Mouse (Mus musculus) limb, embryonic 13.5 days (tissue): ENCODE data around the gene Slc7a10. TPM values are rescaled to one million over a fixed set of nuclear protein-coding genes. Genes with fewer than 3 reads are reported as not detected.
A peak's percentile ranks its signal among the peaks of the same experiment; 100 is the strongest.

Experiments used
- ATAC-seq: fragments of 200-750 bp; cut with Nextera tagmentation; 2 replicates; pipeline ENCODE4 v1.8.0; 2017; ENCODE audit warnings: low read depth, moderate number of reproducible peaks, moderate TSS enrichment; ENCODE audit not compliant: low FRiP score
- H3K27ac ChIP-seq: fragments of 300-500 bp; sonication (generic); 2 replicates; pipeline ENCODE4 v1.5.1; 2015; ENCODE audit warnings: inconsistent platforms, mild to moderate bottlenecking, moderate library complexity
- H3K27me3 ChIP-seq: fragments of 300-500 bp; sonication (generic); 2 replicates; pipeline ENCODE4 v1.6.1; 2015; ENCODE audit warnings: mild to moderate bottlenecking, inconsistent platforms
- H3K36me3 ChIP-seq: fragments of 300-500 bp; sonication (generic); 2 replicates; pipeline ENCODE4 v1.6.1; 2015; ENCODE audit warnings: inconsistent platforms, mild to moderate bottlenecking, moderate library complexity
- H3K4me1 ChIP-seq: fragments of 300-500 bp; sonication (generic); 2 replicates; pipeline ENCODE4 v1.6.1; 2015; ENCODE audit warnings: inconsistent platforms
- H3K4me2 ChIP-seq: fragments of 300-500 bp; sonication (generic); replicated peaks from 2 replicates; pipeline ENCODE4 v1.6.1; 2015; ENCODE audit warnings: inconsistent platforms, mild to moderate bottlenecking, moderate library complexity
- H3K4me3 ChIP-seq: fragments of 300-500 bp; sonication (generic); 2 replicates; pipeline ENCODE4 v1.5.1; 2015; ENCODE audit warnings: moderate library complexity, mild to moderate bottlenecking, inconsistent platforms
- H3K9ac ChIP-seq: fragments of 300-500 bp; sonication (generic); 2 replicates; pipeline ENCODE4 v1.6.1; 2015; ENCODE audit warnings: mild to moderate bottlenecking, inconsistent platforms
- H3K9me3 ChIP-seq: fragments of 300-500 bp; sonication (generic); 2 replicates; pipeline ENCODE4 v1.6.1; 2016; ENCODE audit warnings: inconsistent platforms
- WGBS: fragments of 180-500 bp; shearing (Covaris S2); methylation state at CpG from one replicate; pipeline ENCODE4 v1.1.7; 2015; 5-methylcytosine and 5-hydroxymethylcytosine counted together
- polyA plus RNA-seq: library from polyadenylated mRNA; unstranded; fragments of >200 nt; fragmentation: Nextera tagmentation; extraction: Ambion mirVana; gene quantifications from 2 replicates; pipeline ENCODE4 v1.2.1, GENCODE M21; 2015

The Slc7a10 gene
- polyA plus RNA-seq, 1 experiment from 2014 or later, result 2.0 TPM

GRCm38 (mm10) chr7:35176412-35177381 is 9.5 kb upstream of the Slc7a10 start:
- no peak for ATAC-seq
- H3K4me3 ChIP-seq, result no peak overlapping the region
- H3K36me3 ChIP-seq, result no peaks in the 10 kb centered on the region
- no peaks in the 10 kb centered on the region for H3K9me3 ChIP-seq
- H3K4me2 ChIP-seq, result no peak overlapping the region
- peaks cover 23% of the 10 kb centered on the region for H3K27me3 ChIP-seq
- 0 out of 2 replicates have a peak, but pooled peaks cover 2% of the 10 kb centered on the region for H3K4me1 ChIP-seq
- WGBS, result 53% methylated on average over 18 of the region's 18 CpGs
- 0 out of 2 replicates have a peak overlapping the region, but pooled peaks have one; percentile 19 for H3K9ac ChIP-seq
- no peak overlapping the region for H3K27ac ChIP-seq

DNA sequence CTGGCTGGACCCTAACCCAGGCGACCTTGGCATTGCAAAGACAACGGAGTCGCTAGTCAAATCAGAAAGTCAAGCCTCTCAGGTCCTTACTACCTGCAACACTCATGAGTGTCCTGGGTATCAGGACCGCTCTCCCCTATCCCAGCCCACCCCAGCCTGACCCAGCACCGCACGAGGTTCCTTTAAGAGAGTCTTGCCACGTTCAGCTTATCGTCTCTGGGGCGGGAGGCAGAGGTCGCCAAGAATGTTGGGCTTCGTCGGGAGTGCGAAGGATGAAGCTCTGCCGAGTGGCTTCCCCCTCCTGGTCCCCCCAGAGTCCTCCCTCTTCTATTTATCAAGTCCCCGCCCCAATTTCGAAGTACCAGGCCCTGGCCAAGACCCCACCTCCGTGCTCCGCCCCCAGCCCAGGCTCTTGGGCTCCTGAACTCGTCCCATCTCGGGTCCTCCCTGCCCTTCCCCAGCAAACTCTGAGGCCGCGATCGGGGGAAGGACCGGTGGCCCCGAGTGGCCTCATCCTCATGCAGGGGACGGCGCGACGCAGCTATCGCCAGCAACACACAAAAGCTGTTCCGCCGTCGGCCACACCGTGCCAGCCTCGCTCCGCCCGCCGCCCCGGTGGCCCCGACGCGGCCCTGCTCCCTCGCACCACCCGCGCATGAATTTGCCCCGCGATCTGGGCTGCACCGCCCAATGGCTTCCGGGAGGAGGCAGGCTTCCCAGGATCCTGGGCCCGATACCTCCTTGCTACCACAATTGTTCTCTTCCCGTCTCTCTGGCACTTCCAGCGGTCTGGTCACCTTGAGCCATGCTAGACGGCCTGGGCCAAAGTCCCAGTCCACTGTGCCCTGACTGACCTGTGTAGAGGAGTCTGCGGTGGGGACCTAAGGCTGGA is 1.1 kb upstream of the Slc7a10 start:
- ATAC-seq, result 0 out of 2 replicates have a peak, but pooled peaks have one; percentile 29
- H3K9ac ChIP-seq, result peak overlapping the region; percentile 56; the same call in 1 of the 2 replicates
- peak overlapping the region; percentile 45 for H3K4me3 ChIP-seq
- peak overlapping the region; percentile 73 for H3K4me2 ChIP-seq
- peaks cover 18% of the 10 kb centered on the region for H3K4me1 ChIP-seq
- 3% methylated on average over 54 of the region's 54 CpGs for WGBS
- H3K9me3 ChIP-seq, result peaks cover 9% of the 10 kb centered on the region; the same call in 1 of the 2 replicates
- peaks cover 69% of the 10 kb centered on the region for H3K27me3 ChIP-seq
- no peaks in the 10 kb centered on the region for H3K36me3 ChIP-seq
- H3K27ac ChIP-seq, result no peak overlapping the region

GRCm38 (mm10) chr7:35189699-35190098 is 3.5 kb downstream of the Slc7a10 start:
- Histone ChIP-seq H3K4me3 (no peak overlapping the region), H3K27me3 (peaks cover 59% of the 10 kb centered on the region), H3K4me1 (peaks cover 33% of the 10 kb centered on the region), H3K9ac (no peak overlapping the region), H3K9me3 (no peaks in the 10 kb centered on the region), H3K36me3 (no peaks in the 10 kb centered on the region), H3K27ac (no peak overlapping the region), H3K4me2 (no peak overlapping the region)
- 63% methylated on average over 5 of the region's 5 CpGs for WGBS
- ATAC-seq, result no peak

GRCm38 (mm10) chr7:35191276-35191675 is 5.1 kb downstream of the Slc7a10 start:
- Histone ChIP-seq H3K9me3 (no peaks in the 10 kb centered on the region), H3K4me3 (no peak overlapping the region), H3K27me3 (peaks cover 43% of the 10 kb centered on the region), H3K36me3 (no peaks in the 10 kb centered on the region), H3K4me2 (no peak overlapping the region), H3K9ac (no peak overlapping the region), H3K4me1 (peaks cover 17% of the 10 kb centered on the region), H3K27ac (no peak overlapping the region)
- WGBS, result 34% methylated on average over 2 of the region's 2 CpGs
- ATAC-seq, result no peak

GRCm38 (mm10) chr7:35197022-35197421 is 10.8 kb downstream of the Slc7a10 start:
- peak; percentile 37; the same call in 1 of the 2 replicates for ATAC-seq
- peaks cover 3% of the 10 kb centered on the region; the same call in 1 of the 2 replicates for H3K27me3 ChIP-seq
- no peak overlapping the region for H3K9ac ChIP-seq
- peaks cover 19% of the 10 kb centered on the region; the same call in 1 of the 2 replicates for H3K4me1 ChIP-seq
- H3K4me2 ChIP-seq, result no peak overlapping the region
- 51% methylated on average over 2 of the region's 2 CpGs for WGBS
- H3K9me3 ChIP-seq, result no peaks in the 10 kb centered on the region
- no peak overlapping the region for H3K27ac ChIP-seq
- H3K4me3 ChIP-seq, result no peak overlapping the region
- peaks cover 28% of the 10 kb centered on the region for H3K36me3 ChIP-seq

DNA sequence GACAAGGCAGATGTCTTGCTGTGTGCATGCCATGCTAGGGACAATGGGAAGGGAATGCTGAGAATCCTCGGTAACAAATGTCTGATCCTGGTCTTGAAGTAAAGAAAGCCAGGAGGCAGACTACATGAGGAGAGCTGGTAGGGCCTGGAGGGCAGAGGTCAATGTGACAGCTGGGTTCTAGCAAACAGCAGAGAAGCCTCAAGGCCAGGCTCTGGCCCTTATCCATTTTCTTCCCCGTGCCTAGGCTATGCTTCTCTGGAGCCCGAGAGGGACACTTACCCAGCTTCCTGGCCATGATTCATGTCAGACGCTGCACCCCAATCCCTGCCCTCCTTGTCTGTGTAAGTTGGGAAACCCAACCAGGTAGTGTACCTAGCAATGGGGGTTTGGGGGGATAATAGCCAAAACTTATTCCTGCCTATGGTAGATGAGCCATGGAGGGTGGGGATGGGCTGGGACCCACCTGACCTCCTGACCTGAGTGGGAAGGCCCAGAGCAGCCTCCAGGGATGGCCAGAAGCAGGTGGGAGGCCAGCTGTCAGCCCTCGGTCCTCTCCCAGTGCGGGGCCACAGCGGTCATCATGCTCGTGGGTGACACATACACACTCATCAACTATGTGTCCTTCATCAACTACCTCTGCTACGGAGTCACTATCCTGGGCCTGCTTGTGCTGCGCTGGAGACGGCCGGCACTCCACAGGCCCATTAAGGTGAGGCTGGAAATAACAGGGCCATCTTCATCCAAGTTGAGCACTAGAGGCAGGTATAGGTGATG is 13.0 kb downstream of the Slc7a10 start:
- no peaks in the 10 kb centered on the region for H3K9me3 ChIP-seq
- H3K36me3 ChIP-seq, result peaks cover 50% of the 10 kb centered on the region
- H3K4me3 ChIP-seq, result no peak overlapping the region
- 90% methylated on average over 12 of the region's 12 CpGs for WGBS
- peaks cover 15% of the 10 kb centered on the region; the same call in 1 of the 2 replicates for H3K4me1 ChIP-seq
- H3K27ac ChIP-seq, result no peak overlapping the region
- H3K4me2 ChIP-seq, result no peak overlapping the region
- H3K27me3 ChIP-seq, result no peaks in the 10 kb centered on the region
- no peak overlapping the region for H3K9ac ChIP-seq
- no peak for ATAC-seq

- no peak overlapping the region for H3K4me2 ChIP-seq
- H3K4me3 ChIP-seq, result no peak overlapping the region
- H3K36me3 ChIP-seq, result peaks cover 56% of the 10 kb centered on the region
- no peaks in the 10 kb centered on the region for H3K9me3 ChIP-seq
- peaks cover 15% of the 10 kb centered on the region; the same call in 1 of the 2 replicates for H3K4me1 ChIP-seq
- H3K9ac ChIP-seq, result no peak overlapping the region
- H3K27ac ChIP-seq, result no peak overlapping the region
- no peaks in the 10 kb centered on the region for H3K27me3 ChIP-seq
- ATAC-seq, result no peak
Observed at GRCm38 (mm10) chr7:35199755-35200154, 13.6 kb downstream of the Slc7a10 start.

DNA sequence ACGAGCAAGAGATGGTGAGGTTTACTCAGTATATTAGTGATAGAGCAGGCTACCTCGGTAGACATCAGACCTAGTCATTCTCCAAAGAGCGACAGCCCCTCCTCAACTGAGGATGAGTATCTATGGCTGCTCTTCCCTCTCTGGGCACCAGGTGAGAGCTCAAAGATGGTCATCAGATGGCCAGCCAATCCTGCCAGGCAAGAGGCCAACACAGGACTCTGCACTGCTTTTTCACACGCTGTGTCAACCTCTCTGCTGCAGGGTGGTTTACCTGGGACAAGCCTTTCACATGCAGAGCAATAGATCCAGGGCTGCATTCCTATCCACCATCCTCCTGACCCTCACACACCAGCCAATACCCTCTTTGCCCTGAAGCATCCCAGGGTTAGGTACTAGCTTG is 25.6 kb downstream of the Slc7a10 start:
- WGBS, result 93% methylated on average over 4 of the region's 4 CpGs
- Histone ChIP-seq H3K27ac (no peak overlapping the region), H3K4me2 (no peak overlapping the region), H3K4me3 (no peak overlapping the region), H3K27me3 (peaks cover 8% of the 10 kb centered on the region; the same call in 1 of the 2 replicates), H3K9ac (no peak overlapping the region), H3K36me3 (peaks cover 40% of the 10 kb centered on the region), H3K4me1 (peaks cover 15% of the 10 kb centered on the region), H3K9me3 (no peaks in the 10 kb centered on the region)
- no peak for ATAC-seq

DNA sequence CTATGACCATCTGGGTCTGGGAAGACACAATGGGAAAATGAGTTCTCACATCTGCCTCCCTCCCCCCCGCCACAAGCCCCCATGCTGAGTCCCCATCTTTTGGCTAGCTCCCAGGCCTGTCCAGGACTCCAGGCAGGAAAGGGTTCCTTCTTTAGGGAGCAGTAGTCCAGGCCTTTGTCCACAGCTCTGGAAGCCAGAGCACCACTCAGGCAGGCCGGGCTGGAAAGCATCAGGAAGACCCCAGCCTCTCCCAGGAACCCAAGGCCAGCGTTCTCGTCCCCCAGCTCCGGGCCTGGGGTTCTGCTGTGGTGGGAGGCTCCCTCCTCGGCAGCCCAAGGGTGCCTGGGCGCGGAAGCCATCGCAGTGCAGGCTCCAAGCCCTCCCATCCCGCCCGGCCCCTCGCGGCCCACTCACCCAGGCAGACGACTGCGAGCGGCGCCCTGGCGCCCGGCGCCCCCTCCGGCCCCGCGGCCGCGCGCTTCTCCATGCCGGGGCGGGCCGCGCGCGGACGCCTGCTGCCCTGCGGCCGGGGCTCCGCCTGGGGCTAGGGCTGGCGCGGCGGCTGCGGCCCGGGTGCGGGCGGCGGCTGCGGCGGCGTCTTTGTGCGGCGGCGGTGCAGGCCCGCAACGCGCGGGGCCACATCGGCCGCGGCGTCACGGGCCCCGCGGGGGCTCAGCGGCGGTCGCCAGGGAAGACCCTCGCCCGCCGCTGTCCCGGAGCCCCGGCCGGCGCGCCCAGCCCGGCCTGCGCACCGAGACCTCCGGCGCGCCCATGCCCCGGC is 28.4 kb downstream of the Slc7a10 start:
- Histone ChIP-seq H3K27ac (peak overlapping the region; percentile 39; the same call in 1 of the 2 replicates), H3K4me1 (peaks cover 15% of the 10 kb centered on the region), H3K27me3 (peaks cover 8% of the 10 kb centered on the region; the same call in 1 of the 2 replicates), H3K4me2 (peak overlapping the region; percentile 85), H3K9me3 (no peaks in the 10 kb centered on the region), H3K36me3 (peaks cover 27% of the 10 kb centered on the region), H3K4me3 (peak overlapping the region; percentile 74), H3K9ac (peak overlapping the region; percentile 81)
- WGBS, result under 1% methylated on average over 41 of the region's 79 CpGs
- ATAC-seq, result peak; percentile 41; the same call in 1 of the 2 replicates

- peak within 1 kb of the TSS; percentile 81 for H3K9ac ChIP-seq
- H3K4me2 ChIP-seq, result peak within 1 kb of the TSS; percentile 85
- peak within 1 kb of the TSS; percentile 74 for H3K4me3 ChIP-seq
- peaks cover 22% of the 10 kb centered on the region for H3K36me3 ChIP-seq
- H3K27ac ChIP-seq, result peak within 1 kb of the TSS; percentile 39; the same call in 1 of the 2 replicates
- peak; percentile 92 for ATAC-seq
- no peaks in the 10 kb centered on the region for H3K9me3 ChIP-seq
- H3K27me3 ChIP-seq, result peaks cover 8% of the 10 kb centered on the region; the same call in 1 of the 2 replicates
- H3K4me1 ChIP-seq, result peaks cover 15% of the 10 kb centered on the region
- under 1% methylated on average over 43 of the region's 53 CpGs for WGBS
Observed at GRCm38 (mm10) chr7:35215225-35215624, 29.0 kb downstream of the Slc7a10 start, which contains the start of gene Lrp3. Gene Lrp3 (minus strand): TSS chr7:35215498.
